Mouse (Mus musculus): ENCODE data around the gene Cstl1. TPM values are rescaled to one million over a fixed set of nuclear protein-coding genes. Genes with fewer than 3 reads are reported as not detected.

Gene Cstl1
- total RNA-seq, 2 experiments from 2014 or later, result not detected

Other genes starting within 250 kb of the Cstl1 start
- 66.4 and 80.3 TPM in 2 replicates for gene Nxt1, start 77.8 kb upstream of the Cstl1 start, total RNA-seq (2015)
- 26.9 and 39.4 TPM in 2 replicates for gene Nxt1, start 77.8 kb upstream of the Cstl1 start, total RNA-seq (2017)
- gene Gzf1, start 69.3 kb upstream of the Cstl1 start, total RNA-seq (2015), result 10.7 and 14.5 TPM in 2 replicates
- gene Gzf1, start 69.3 kb upstream of the Cstl1 start, total RNA-seq (2017), result 14.4 and 15.0 TPM in 2 replicates
- 0.36 and 0.57 TPM in 2 replicates for gene Napb, start 17.9 kb upstream of the Cstl1 start, total RNA-seq (2015)
- 0.29 and 0.53 TPM in 2 replicates for gene Napb, start 17.9 kb upstream of the Cstl1 start, total RNA-seq (2017)
- not detected in 2 replicates for gene Cst11, start 21.1 kb downstream of the Cstl1 start, total RNA-seq (2015)
- gene Cst11, start 21.1 kb downstream of the Cstl1 start, total RNA-seq (2017), result not detected in 2 replicates
- not detected in 2 replicates for gene 8030411F24Rik, start 31.7 kb downstream of the Cstl1 start, total RNA-seq (2015)
- not detected in 2 replicates for gene 8030411F24Rik, start 31.7 kb downstream of the Cstl1 start, total RNA-seq (2017)
- not detected in 2 replicates for gene Cst12, start 39.0 kb downstream of the Cstl1 start, total RNA-seq (2015)
- gene Cst12, start 39.0 kb downstream of the Cstl1 start, total RNA-seq (2017), result not detected in 2 replicates
- gene Cst8, start 48.4 kb downstream of the Cstl1 start, total RNA-seq (2015), result not detected in 2 replicates
- gene Cst8, start 48.4 kb downstream of the Cstl1 start, total RNA-seq (2017), result not detected in 2 replicates
- gene Cst13, start 69.7 kb downstream of the Cstl1 start, total RNA-seq (2015), result not detected in 2 replicates
- gene Cst13, start 69.7 kb downstream of the Cstl1 start, total RNA-seq (2017), result not detected in 2 replicates
- gene Cst9, start 84.8 kb downstream of the Cstl1 start, total RNA-seq (2015), result not detected in 2 replicates
- not detected in 2 replicates for gene Cst9, start 84.8 kb downstream of the Cstl1 start, total RNA-seq (2017)
- not detected in 2 replicates for gene 9230104L09Rik, start 114.7 kb downstream of the Cstl1 start, total RNA-seq (2015)
- gene 9230104L09Rik, start 114.7 kb downstream of the Cstl1 start, total RNA-seq (2017), result not detected in 2 replicates
- gene Cst3, start 125.3 kb downstream of the Cstl1 start, total RNA-seq (2015), result 1,273 and 1,418 TPM in 2 replicates
- gene Cst3, start 125.3 kb downstream of the Cstl1 start, total RNA-seq (2017), result 1,036 and 1,154 TPM in 2 replicates